ENCODE assay signal across 8 mouse cellular contexts in genomic region chr6:112946021-112946811, GRCm38 (mm10). TPM values are rescaled to one million over a fixed set of nuclear protein-coding genes. Genes with fewer than 3 reads are reported as not detected.
DNase-seq lines count a peak whose midpoint lies in the region; ATAC-seq and TF ChIP-seq lines count a peak whose summit lies in the region.

No protein-coding gene starts in this region.

- peak overlapping the region; percentile 23 for H3K9ac ChIP-seq in CH12.LX (ENCODE audit: insufficient read depth, low read depth)
- peak overlapping the region; percentile 74 for H3K9ac ChIP-seq in heart, embryonic 16.5 days (ENCODE audit: low read length)
- peak overlapping the region; percentile 51 for H3K9ac ChIP-seq in liver, embryonic 13.5 days

- peak overlapping the region; percentile 68 for H3K4me2 ChIP-seq in CH12.LX (ENCODE audit: insufficient read depth, low read depth, poor library complexity, severe bottlenecking)
- H3K4me2 ChIP-seq in heart, embryonic 16.5 days (ENCODE audit: low read depth, low read length): peak overlapping the region; percentile 92
- H3K4me2 ChIP-seq in liver, embryonic 13.5 days: peak overlapping the region; percentile 77

- no peaks in the 10 kb centered on the region for H3K79me2 ChIP-seq in CH12.LX (replicated peaks; ENCODE audit: control insufficient read depth, extremely low read depth, insufficient read depth, poor library complexity, severe bottlenecking)

- no peaks in the 10 kb centered on the region for H3K9me3 ChIP-seq in CH12.LX (replicated peaks; ENCODE audit: low read length)
- no peaks in the 10 kb centered on the region for H3K9me3 ChIP-seq in heart, embryonic 16.5 days (replicated peaks; ENCODE audit: control insufficient read depth, low read length)
- no peaks in the 10 kb centered on the region for H3K9me3 ChIP-seq in liver, embryonic 13.5 days (replicated peaks)

- 19% methylated on average over 12 of the region's 12 CpGs for whole genome bisulfite sequencing in heart, embryonic 16.5 days
- 13% methylated on average over 12 of the region's 12 CpGs for WGBS in liver, embryonic 13.5 days (ENCODE audit: insufficient replicate concordance)

- H3K4me3 ChIP-seq in CH12.LX (replicated peaks in 1 of 3; ENCODE audit: low read depth in 2 of 3, low read length in 2 of 3, poor library complexity in 1 of 3): peak overlapping the region; percentile 61 to 83 (median 72)
- peak overlapping the region; percentile 70 for H3K4me3 ChIP-seq in heart, embryonic 16.5 days (ENCODE audit: low read length)
- H3K4me3 ChIP-seq in liver, embryonic 13.5 days (replicated peaks): peak overlapping the region; percentile 60

- no peak for TF ChIP-seq RAD21 in CH12.LX (IDR thresholded peaks at IDR 0.05; ENCODE audit: low read depth, low read length)

- TF ChIP-seq CTCF in CH12.LX (conservative IDR thresholded peaks at IDR 0.05 in 1 of 2, IDR thresholded peaks at IDR 0.05 in 1 of 2; ENCODE audit: low read depth in 2 of 2, low read length in 2 of 2): no peak

- dilution Hi-C loops in CH12.LX (cut with MboI; ENCODE audit: extremely low pct_ligation_motif_present, extremely low pct_unique_long_range_greater_than_20kb, low sequenced_read_pairs): no loop called here

- H3K27me3 ChIP-seq in CH12.LX (replicated peaks): no peaks in the 10 kb centered on the region
- no peaks in the 10 kb centered on the region for H3K27me3 ChIP-seq in heart, embryonic 16.5 days (ENCODE audit: control insufficient read depth, insufficient read depth, low read length)
- peaks cover 8% of the 10 kb centered on the region; the same call in 1 of the 2 replicates for H3K27me3 ChIP-seq in liver, embryonic 13.5 days

- peaks cover 8 to 55% of the 10 kb centered on the region in 2 experiments; a peak in 3 of 4 replicates for H3K4me1 ChIP-seq in CH12.LX (ENCODE audit: control insufficient read depth in 1 of 2, insufficient read depth in 2 of 2)
- peaks cover 14% of the 10 kb centered on the region; the same call in 1 of the 2 replicates for H3K4me1 ChIP-seq in heart, embryonic 16.5 days (ENCODE audit: control insufficient read depth, insufficient read depth, low read length)
- H3K4me1 ChIP-seq in liver, embryonic 13.5 days (replicated peaks): peaks cover 38% of the 10 kb centered on the region

- in situ Hi-C loops in CH12.LX (cut with MboI; ENCODE audit: low pct_ligation_motif_present, low pct_unique_long_range_greater_than_20kb, low sequenced_read_pairs): no loop called here

- peak; percentile 91 for DNase-seq in heart, adult 11 months
- no peak for DNase-seq in heart, adult 8-10 months (ENCODE audit: low spot score)
- no peak for DNase-seq in CH12.LX (ENCODE audit: extremely low read depth)
- peak; percentile 69 for DNase-seq in cerebellum, adult 9-11 months
- no peak for DNase-seq in liver, embryonic 13.5 days
- no peak for DNase-seq in ovary, adult 18-20 months (ENCODE audit: low spot score)
- DNase-seq in ovary, postnatal 14 days (ENCODE audit: low spot score): no peak

- ATAC-seq in heart, embryonic 16.5 days (replicated peaks; ENCODE audit: extremely low read depth, insufficient read depth, low FRiP score): no peak
- ATAC-seq in liver, embryonic 13.5 days (ENCODE audit: low read depth): no peak

- no peak for TF ChIP-seq EP300 in CH12.LX (IDR thresholded peaks at IDR 0.05; ENCODE audit: low read length)

- H3K36me3 ChIP-seq in CH12.LX (replicated peaks in 1 of 2; ENCODE audit: control insufficient read depth in 1 of 2, insufficient read depth in 1 of 2, low read length in 1 of 2): peaks cover 0 to 10% of the 10 kb centered on the region in 2 experiments
- no peaks in the 10 kb centered on the region for H3K36me3 ChIP-seq in heart, embryonic 16.5 days (ENCODE audit: control insufficient read depth, insufficient read depth)
- no peaks in the 10 kb centered on the region for H3K36me3 ChIP-seq in liver, embryonic 13.5 days

- H3K27ac ChIP-seq in CH12.LX (ENCODE audit: insufficient read depth, low read depth): no peak overlapping the region
- H3K27ac ChIP-seq in heart, embryonic 16.5 days (ENCODE audit: low read length): no peak overlapping the region
- no peak overlapping the region for H3K27ac ChIP-seq in liver, embryonic 13.5 days

- no peak for TF ChIP-seq POLR2A in CH12.LX (IDR thresholded peaks at IDR 0.05; ENCODE audit: low read depth, low read length)

TF ChIP-seq in CH12.LX, 34 proteins besides CTCF, POLR2A, EP300 and RAD21:
- no peak for TF ChIP-seq ZMIZ1 (IDR thresholded peaks at IDR 0.05; ENCODE audit: low read depth, low read length)
- peak; percentile 9; the same call in 1 of the 2 replicates for TF ChIP-seq SIN3A (IDR thresholded peaks at IDR 0.05; ENCODE audit: low read length)

RNA-seq across cellular contexts. Expression of gene Srgap3, which starts 0.8 kb away (rescaled TPM):
- total RNA-seq in heart, adult 8-10 months (2022): under 1 TPM; 0.65 to 0.90 (median 0.77) TPM
- total RNA-seq in CH12.LX (2012; rRNA removed): 2.1 and 2.3 TPM in 2 replicates
- 1.0 and 1.5 TPM in 2 replicates for total RNA-seq in CH12.LX (2014; rRNA removed)
- 3.5 and 4.5 TPM in 2 replicates for polyA plus RNA-seq in CH12.LX (2012; ENCODE audit: insufficient read length, low read depth)
- 1.0 and 1.1 TPM in 2 replicates for polyA plus RNA-seq in heart, embryonic 16.5 days (2015; fragmentation: Nextera tagmentation; extraction: Ambion mirVana)
- 0.33 and 0.39 TPM in 2 replicates for polyA plus RNA-seq in liver, embryonic 13.5 days (2015; fragmentation: Nextera tagmentation; extraction: Ambion mirVana)

Comparison
In these comparisons a context has a peak if more than half of its experiments do, and no peak if none do; other contexts are left out.
1. DNase-seq: peak in heart, adult 11 months (single experiment) and cerebellum, adult 9-11 months (single experiment); none in heart, adult 8-10 months (single experiment), CH12.LX (single experiment), liver, embryonic 13.5 days (single experiment), ovary, adult 18-20 months (single experiment) and ovary, postnatal 14 days (single experiment).
2. H3K9ac ChIP-seq: peak in every context shown above with its lines; median percentile 74 in heart, embryonic 16.5 days; 51 in liver, embryonic 13.5 days; 23 in CH12.LX.
3. Peak in every context shown above with its lines, with median percentiles within 50 percentile points of each other: H3K4me2 ChIP-seq and H3K4me3 ChIP-seq.